Mouse (Mus musculus) forebrain, embryonic 11.5 days (tissue): ENCODE measurements around the gene Mavs. TPM values are rescaled to one million over a fixed set of nuclear protein-coding genes. Genes with fewer than 3 reads are reported as not detected.

ENCODE experiments used
- ATAC-seq: fragments of 200-750 bp; cut with Nextera tagmentation; replicated peaks from 2 replicates; pipeline ENCODE4 v1.8.0; 2017; ENCODE audit warnings: moderate TSS enrichment; ENCODE audit not compliant: low FRiP score
- DNase-seq: peaks from one replicate; pipeline ENCODE4 v3.0.0-alpha.2; 2017; ENCODE audit warnings: low spot score
- H3K27ac ChIP-seq: fragments of 300-500 bp; sonication (generic); 2 replicates; pipeline ENCODE4 v1.5.1; 2014; ENCODE audit warnings: low read depth, low read length
- H3K27me3 ChIP-seq: fragments of 300-500 bp; sonication (generic); 2 replicates; pipeline ENCODE4 v1.6.1; 2014; ENCODE audit warnings: mild to moderate bottlenecking, low read length, mixed read lengths; ENCODE audit not compliant: control insufficient read depth, insufficient read depth
- H3K36me3 ChIP-seq: fragments of 300-500 bp; sonication (generic); 2 replicates; pipeline ENCODE4 v1.6.1; 2014; ENCODE audit warnings: mild to moderate bottlenecking, low read length, moderate library complexity, mixed read lengths; ENCODE audit not compliant: control insufficient read depth, insufficient read depth
- H3K4me1 ChIP-seq: fragments of 300-500 bp; sonication (generic); replicated peaks from 2 replicates; pipeline ENCODE4 v1.6.1; 2014; ENCODE audit warnings: low read length, mixed read lengths; ENCODE audit not compliant: control insufficient read depth, insufficient read depth
- H3K4me2 ChIP-seq: fragments of 300-500 bp; sonication (generic); 2 replicates; pipeline ENCODE4 v1.6.1; 2014; ENCODE audit warnings: low read depth, mild to moderate bottlenecking, low read length, moderate library complexity, mixed read lengths; ENCODE audit not compliant: severe bottlenecking
- H3K4me3 ChIP-seq: fragments of 300-500 bp; sonication (generic); 2 replicates; pipeline ENCODE4 v1.5.1; 2014; ENCODE audit warnings: low read depth, low read length
- H3K9ac ChIP-seq: fragments of 300-500 bp; sonication (generic); 2 replicates; pipeline ENCODE4 v1.6.1; 2014; ENCODE audit warnings: low read length
- H3K9me3 ChIP-seq: fragments of 300-500 bp; sonication (generic); 2 replicates; pipeline ENCODE4 v1.6.1; 2016; ENCODE audit warnings: low read length, mixed read lengths; ENCODE audit not compliant: control insufficient read depth
- WGBS: fragments of 180-500 bp; shearing (Covaris S2); extraction: QIAGEN DNeasy Blood & Tissue Kit; methylation state at CpG from one replicate; pipeline ENCODE4 v1.1.7; 2014; 5-methylcytosine and 5-hydroxymethylcytosine counted together
- polyA plus RNA-seq: library from polyadenylated mRNA; unstranded; fragments of >200 nt; fragmentation: Nextera tagmentation; extraction: Ambion mirVana; gene quantifications from 2 replicates; pipeline ENCODE4 v1.2.1, GENCODE M21; 2014

The Mavs gene
- polyA plus RNA-seq, 1 experiment from 2014 or later, result 16.6 TPM

GRCm38 (mm10) chr2:131208356-131208755 is 25.5 kb upstream of the Mavs start:
- no peak for ATAC-seq
- 92% methylated on average over 2 of the region's 2 CpGs for WGBS
- H3K4me2 ChIP-seq, result no peak overlapping the region

GRCm38 (mm10) chr2:131209125-131209795 is 24.6 kb upstream of the Mavs start:
- H3K27me3 ChIP-seq, result no peaks in the 10 kb centered on the region
- peaks cover 5% of the 10 kb centered on the region for H3K4me1 ChIP-seq
- H3K9ac ChIP-seq, result peak overlapping the region; percentile 77
- H3K9me3 ChIP-seq, result no peaks in the 10 kb centered on the region
- no peaks in the 10 kb centered on the region; the same call in 1 of the 2 replicates for H3K36me3 ChIP-seq
- ATAC-seq (no peak), DNase-seq (no peak)
- no peak overlapping the region for H3K27ac ChIP-seq
- peak overlapping the region; percentile 68; the same call in 1 of the 2 replicates for H3K4me2 ChIP-seq
- peak overlapping the region; percentile 54; the same call in 1 of the 2 replicates for H3K4me3 ChIP-seq
- WGBS, result 75% methylated on average over 4 of the region's 4 CpGs

More at GRCm38 (mm10) chr2:131208356-131208755, 25.5 kb upstream of the Mavs start:
- DNase-seq, result no peak
- no peak overlapping the region for H3K4me3 ChIP-seq
- no peaks in the 10 kb centered on the region for H3K27me3 ChIP-seq
- H3K27ac ChIP-seq, result no peak overlapping the region
- no peak overlapping the region for H3K9ac ChIP-seq
- peaks cover 5% of the 10 kb centered on the region for H3K4me1 ChIP-seq
- no peaks in the 10 kb centered on the region for H3K9me3 ChIP-seq
- H3K36me3 ChIP-seq, result no peaks in the 10 kb centered on the region; the same call in 1 of the 2 replicates

- Histone ChIP-seq H3K36me3 (no peaks in the 10 kb centered on the region; the same call in 1 of the 2 replicates), H3K4me2 (peak overlapping the region; percentile 68), H3K27me3 (no peaks in the 10 kb centered on the region), H3K9ac (peak overlapping the region; percentile 77), H3K4me1 (peaks cover 5% of the 10 kb centered on the region), H3K4me3 (peak overlapping the region; percentile 54), H3K9me3 (no peaks in the 10 kb centered on the region), H3K27ac (peak overlapping the region; percentile 64)
- ATAC-seq (peak; percentile 98), DNase-seq (peak; percentile 96)
- 2% methylated on average over 50 of the region's 50 CpGs for WGBS
Observed at GRCm38 (mm10) chr2:131209969-131210792, 23.7 kb upstream of the Mavs start.

- Histone ChIP-seq H3K9me3 (no peaks in the 10 kb centered on the region), H3K9ac (peak overlapping the region; percentile 77), H3K4me3 (peak overlapping the region; percentile 54), H3K36me3 (no peaks in the 10 kb centered on the region; the same call in 1 of the 2 replicates), H3K4me1 (peaks cover 5% of the 10 kb centered on the region), H3K4me2 (peak overlapping the region; percentile 68), H3K27me3 (no peaks in the 10 kb centered on the region), H3K27ac (no peak overlapping the region)
- ATAC-seq, result no peak
- no peak for DNase-seq
- WGBS, result 74% methylated on average over 9 of the region's 9 CpGs
Observed at GRCm38 (mm10) chr2:131211026-131211615, 22.7 kb upstream of the Mavs start.

- H3K27ac ChIP-seq, result no peak overlapping the region
- H3K4me2 ChIP-seq, result no peak overlapping the region
- 87% methylated on average over 7 of the region's 7 CpGs for WGBS
- no peaks in the 10 kb centered on the region for H3K27me3 ChIP-seq
- H3K4me3 ChIP-seq, result no peak overlapping the region
- peaks cover 5% of the 10 kb centered on the region for H3K4me1 ChIP-seq
- no peaks in the 10 kb centered on the region; the same call in 1 of the 2 replicates for H3K36me3 ChIP-seq
- ATAC-seq, result no peak
- no peak overlapping the region for H3K9ac ChIP-seq
- DNase-seq, result no peak
- H3K9me3 ChIP-seq, result no peaks in the 10 kb centered on the region
Observed at GRCm38 (mm10) chr2:131213773-131214172, 20.1 kb upstream of the Mavs start.

- H3K4me3 ChIP-seq, result no peak overlapping the region
- WGBS, result 86% methylated on average over 7 of the region's 7 CpGs
- DNase-seq (no peak), ATAC-seq (no peak)
- H3K36me3 ChIP-seq, result no peaks in the 10 kb centered on the region; the same call in 1 of the 2 replicates
- H3K9me3 ChIP-seq, result no peaks in the 10 kb centered on the region
- no peak overlapping the region for H3K4me2 ChIP-seq
- peaks cover 1% of the 10 kb centered on the region; the same call in 1 of the 2 replicates for H3K4me1 ChIP-seq
- no peaks in the 10 kb centered on the region for H3K27me3 ChIP-seq
- no peak overlapping the region for H3K9ac ChIP-seq
- H3K27ac ChIP-seq, result no peak overlapping the region
Observed at GRCm38 (mm10) chr2:131215941-131216858, 17.7 kb upstream of the Mavs start.

- H3K4me3 ChIP-seq, result no peak overlapping the region
- no peaks in the 10 kb centered on the region for H3K36me3 ChIP-seq
- ATAC-seq (no peak), DNase-seq (no peak)
- WGBS, result 82% methylated on average over 4 of the region's 4 CpGs
- H3K27me3 ChIP-seq, result no peaks in the 10 kb centered on the region
- H3K4me1 ChIP-seq, result no peaks in the 10 kb centered on the region
- no peak overlapping the region for H3K4me2 ChIP-seq
- H3K9ac ChIP-seq, result no peak overlapping the region
- no peaks in the 10 kb centered on the region for H3K9me3 ChIP-seq
- no peak overlapping the region for H3K27ac ChIP-seq
Observed at GRCm38 (mm10) chr2:131220030-131220429, 13.8 kb upstream of the Mavs start.
